Mouse (Mus musculus) urinary bladder, postnatal 25 days (tissue): ENCODE results near the gene Scamp4.

Experiments
- DNase-seq: peaks from one replicate; pipeline ENCODE4 v3.0.0; 2022; ENCODE audit warnings: low spot score

The Scamp4 gene

DNA sequence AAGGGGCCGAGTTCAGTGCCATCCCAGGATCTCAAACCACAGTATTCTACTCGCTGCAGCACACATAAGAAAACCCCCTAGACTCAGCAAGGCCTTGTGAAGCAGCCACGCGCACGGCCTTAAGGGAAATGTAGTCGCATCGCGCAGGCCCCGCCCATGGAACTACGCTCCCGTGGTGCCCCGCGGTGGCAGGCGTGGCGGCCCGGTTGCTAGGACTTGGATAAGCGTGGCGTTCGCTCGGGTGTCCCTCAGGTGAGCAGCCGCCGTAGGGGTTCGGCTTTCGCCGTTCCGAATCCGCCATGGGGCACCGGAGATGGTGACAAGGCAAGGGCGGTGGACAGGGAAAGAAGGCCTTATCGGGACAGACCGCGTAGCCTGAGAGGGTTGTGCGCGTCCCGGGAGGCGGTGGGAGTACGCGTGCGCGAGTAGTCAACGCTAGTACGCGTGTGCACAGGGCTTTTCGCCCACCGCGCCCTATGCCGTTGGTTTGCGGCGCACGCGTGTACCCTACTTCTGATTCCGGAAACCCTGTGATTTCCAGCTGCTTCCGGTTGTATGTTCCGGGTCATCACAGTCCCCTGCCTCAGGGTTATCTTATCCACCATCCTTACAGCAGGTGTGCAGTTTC lies at the start of gene Scamp4, which contains the start of gene Adat3:
Gene Scamp4, plus strand, starts transcription at position 175 of the 628 bp plus-strand sequence.
Gene Adat3, plus strand, starts transcription at position 183 of the 628 bp plus-strand sequence.
- peak; percentile 91 for DNase-seq

DNA sequence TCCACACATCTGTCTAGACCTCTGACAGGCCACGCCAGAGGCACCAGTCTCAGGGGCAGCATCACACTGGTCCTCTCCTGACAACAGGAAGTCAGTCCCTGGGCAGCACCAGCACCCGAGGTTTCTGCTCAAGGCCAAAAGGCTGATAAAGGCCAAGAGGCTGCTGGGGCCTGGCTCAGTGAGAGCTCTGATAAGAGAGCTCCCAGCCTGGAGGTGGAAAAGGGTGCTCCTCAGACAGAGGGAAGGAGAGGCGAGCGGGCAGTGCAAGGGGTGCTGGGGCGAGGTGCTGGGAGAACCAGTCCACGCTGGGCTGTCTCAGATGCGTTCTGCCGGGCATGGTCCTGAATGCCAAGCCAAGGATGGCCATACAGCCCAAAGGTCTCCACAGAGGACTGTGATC lies 49.1 kb upstream of the Scamp4 start:
- DNase-seq = no peak

GRCm38 (mm10) chr10:80553997-80554396 lies 48.7 kb upstream of the Scamp4 start:
- no peak for DNase-seq

DNA sequence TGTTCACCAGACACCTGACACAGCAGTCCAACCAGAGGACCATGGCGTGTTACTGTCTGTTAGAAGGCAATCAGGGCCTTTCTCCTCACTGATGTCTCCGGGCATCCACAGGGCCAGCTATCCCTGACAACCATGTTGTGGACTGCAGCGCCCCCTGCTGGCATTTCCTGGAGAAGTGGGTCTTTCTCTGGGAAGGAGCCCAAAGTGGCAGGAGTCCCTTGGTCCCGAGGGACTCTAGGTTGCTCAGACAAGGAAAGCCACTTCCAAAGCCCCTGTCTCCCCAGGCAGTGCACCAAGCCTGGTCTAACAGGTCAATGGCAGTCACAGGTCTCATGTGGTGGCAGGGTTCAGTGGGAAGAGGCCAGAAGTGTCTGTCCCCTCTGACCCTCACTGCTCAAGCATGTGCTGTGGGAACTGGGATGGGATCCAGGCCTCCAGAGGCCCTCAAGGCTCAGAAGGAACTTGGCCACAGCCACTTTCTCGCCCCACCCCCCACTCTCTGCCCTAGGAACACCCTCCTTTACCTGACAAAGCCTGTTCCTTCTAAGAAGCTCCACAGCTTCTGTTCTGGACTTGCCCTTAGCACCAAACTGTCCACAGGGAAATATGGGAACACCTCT lies 45.2 kb upstream of the Scamp4 start:
- DNase-seq = peak; percentile 69

GRCm38 (mm10) chr10:80559431-80559830 lies 43.2 kb upstream of the Scamp4 start:
- DNase-seq = no peak

DNA sequence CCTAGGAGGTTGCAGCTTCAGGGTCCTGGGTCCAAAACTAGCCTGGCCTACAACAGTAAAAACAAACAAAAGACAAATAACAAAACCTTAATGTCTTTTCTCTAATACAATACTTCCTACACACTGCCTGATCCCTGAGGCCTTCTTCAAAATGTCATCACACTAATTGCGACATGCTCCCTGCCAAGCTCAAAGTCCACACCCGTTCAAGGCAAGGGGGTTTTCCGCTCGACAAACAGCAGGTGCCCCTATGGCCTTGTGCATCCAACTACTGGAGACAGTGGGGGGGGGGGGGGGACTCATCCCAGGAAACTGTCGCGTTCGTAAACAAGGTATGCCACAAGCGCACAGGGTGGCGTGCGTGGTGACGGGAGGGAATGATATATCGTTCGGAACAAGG lies 42.1 kb upstream of the Scamp4 start:
- no peak for DNase-seq

GRCm38 (mm10) chr10:80561116-80561944 lies 41.3 kb upstream of the Scamp4 start, which contains the start of gene Rexo1:
Gene Rexo1 (minus strand): TSS chr10:80561560.
- DNase-seq = peak; percentile 91

GRCm38 (mm10) chr10:80566375-80567092 lies 36.1 kb upstream of the Scamp4 start:
- peak; percentile 85 for DNase-seq

DNA sequence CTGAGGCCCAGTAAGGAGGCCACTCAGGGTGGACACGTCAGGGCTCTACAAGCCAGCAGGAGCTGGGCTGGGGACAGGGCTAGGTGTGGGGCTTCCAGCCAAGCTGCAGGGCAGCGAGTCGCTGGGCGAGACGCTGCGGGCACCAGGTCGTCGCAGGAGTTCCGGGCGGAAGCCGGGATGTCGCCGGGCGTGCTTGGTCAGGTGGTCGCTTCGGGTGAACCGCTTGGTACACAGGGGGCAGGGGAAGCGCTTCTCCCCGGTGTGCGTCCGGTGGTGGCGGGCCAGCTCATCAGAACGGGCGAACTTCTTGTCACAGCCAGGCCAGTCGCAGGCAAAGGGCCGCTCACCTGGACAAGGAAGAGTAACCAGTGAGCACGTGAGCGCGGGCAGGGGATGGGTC lies 33.8 kb upstream of the Scamp4 start:
- no peak for DNase-seq

DNA sequence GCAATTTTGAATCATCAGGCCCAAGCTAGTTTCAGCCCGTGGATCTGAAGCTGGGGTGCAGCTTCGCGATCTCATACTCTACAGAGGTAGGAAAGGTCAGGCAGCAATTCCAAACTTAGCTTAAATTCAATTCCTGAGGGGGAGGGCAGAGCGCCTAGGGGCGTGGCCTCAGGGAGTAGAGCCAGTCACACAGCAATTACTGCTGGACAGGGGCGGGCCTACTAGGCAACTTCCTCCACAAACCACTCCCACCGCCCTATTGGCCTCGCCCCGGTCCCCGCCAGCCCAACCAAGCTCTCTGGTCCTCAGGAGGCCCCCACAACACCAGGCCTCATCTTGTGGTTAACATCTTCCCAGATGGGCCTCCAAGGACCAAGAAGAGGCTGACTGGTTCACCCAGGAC lies 33.0 kb upstream of the Scamp4 start:
- peak; percentile 51 for DNase-seq

GRCm38 (mm10) chr10:80570419-80570818 lies 32.3 kb upstream of the Scamp4 start:
- DNase-seq = no peak

GRCm38 (mm10) chr10:80570871-80571836 lies 31.5 kb upstream of the Scamp4 start:
- DNase-seq = no peak

GRCm38 (mm10) chr10:80572477-80572876 lies 30.2 kb upstream of the Scamp4 start:
- no peak for DNase-seq

DNA sequence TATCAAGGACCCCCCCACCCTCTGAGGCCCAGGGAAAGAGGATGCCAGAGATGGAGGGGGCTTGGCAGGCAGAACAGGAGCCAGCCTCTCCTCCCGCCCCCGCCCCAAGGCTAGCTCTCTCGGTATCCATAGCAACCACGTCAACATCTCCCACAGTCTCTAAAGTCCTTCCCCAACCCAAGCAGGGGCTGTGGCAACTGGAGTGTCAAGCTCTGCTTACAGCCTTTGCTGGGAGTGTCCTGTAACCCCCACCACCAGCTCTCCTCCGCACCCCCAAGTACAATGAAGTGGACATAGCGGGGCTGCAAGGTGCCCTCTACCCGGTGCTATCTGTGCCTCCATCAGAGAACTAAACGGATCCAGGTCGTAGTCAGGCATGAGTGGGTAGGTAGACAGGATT lies 28.7 kb upstream of the Scamp4 start:
- no peak for DNase-seq

DNA sequence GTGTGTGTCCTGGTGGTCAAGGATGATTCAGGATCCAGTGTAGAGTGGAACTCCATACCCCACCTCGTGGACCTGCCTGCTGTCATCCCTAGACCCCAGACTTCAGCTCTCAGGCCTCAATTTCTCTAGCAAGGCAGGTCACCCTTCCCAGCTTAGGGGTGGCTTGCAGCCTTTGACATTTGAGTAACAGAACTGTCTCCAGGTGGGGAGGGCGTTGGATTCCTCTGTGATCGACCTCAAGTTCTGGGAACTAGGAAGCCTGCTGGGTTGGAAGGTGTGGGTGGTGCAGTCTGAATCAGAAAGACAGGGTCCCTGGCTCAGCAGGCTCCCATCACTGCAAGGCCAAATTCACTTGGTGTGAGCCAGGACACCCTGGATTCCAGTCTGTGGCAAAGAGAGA lies 27.8 kb upstream of the Scamp4 start:
- DNase-seq = no peak

DNA sequence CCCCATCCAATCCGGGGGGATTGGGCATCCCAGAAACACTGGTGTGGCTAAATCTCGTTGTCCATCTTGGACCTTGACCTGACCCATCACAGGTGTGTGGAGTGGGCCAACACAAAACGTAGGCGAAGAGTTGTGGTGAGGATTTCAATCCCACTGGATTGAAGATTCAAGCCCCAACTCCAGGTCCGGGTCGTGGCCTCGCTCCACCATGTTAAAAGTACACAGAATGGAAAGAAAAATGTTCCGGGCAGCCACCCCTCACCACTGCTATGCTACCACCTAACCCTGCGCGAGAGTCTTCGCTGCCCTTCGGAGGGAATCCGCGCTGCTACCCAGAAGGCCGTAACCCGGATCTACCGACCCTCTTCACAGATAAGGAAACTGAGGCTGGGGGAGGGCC lies 26.7 kb upstream of the Scamp4 start:
- DNase-seq = no peak

- peak; percentile 72 for DNase-seq
These were observed 26.1 kb upstream of the Scamp4 start for GRCm38 (mm10) chr10:80576351-80577194.

DNA sequence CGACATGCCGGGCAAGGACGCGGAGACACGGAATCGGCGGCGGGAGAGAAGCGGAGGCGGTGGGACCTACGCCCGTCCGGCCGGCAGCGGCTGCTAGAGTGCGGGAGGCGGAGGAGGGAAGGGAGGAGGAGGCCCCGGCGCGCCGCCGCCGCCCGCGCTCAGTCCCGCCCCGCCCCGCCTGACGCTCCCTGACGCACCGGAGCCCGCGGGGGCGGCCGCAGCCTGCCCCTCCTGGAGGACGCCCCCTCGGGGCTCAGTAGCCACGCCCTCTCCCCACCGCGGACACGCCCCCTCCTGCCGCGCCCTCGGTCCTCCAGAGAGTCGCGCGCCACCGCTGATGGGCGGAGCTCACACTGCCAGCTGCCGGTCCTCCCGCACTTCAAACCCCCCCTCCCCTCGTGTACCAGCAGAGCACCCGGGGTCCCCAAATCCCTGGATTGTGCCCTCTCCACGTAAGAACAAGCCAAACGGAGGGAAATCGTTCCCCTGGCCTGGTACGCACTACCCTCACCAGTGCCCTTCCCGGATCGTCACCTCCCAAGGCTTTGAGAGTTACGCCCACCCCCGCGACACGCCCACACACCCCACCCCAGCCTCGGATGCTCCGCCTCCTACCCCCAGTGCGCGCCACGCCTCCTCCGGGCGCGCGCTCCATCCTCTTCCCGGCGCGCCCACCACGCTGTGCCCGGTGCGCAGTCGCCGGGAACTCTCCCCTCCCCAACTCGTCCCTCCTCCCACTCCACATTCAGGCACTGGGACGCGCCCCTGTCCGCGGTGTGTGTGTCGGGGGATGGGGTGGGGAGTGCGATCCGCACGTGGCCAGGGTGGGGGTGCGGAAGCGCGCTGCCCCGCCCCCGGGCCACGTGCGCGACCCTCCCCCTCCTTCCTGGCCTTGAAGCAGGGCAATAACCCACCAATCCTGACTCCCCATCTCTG lies 25.2 kb upstream of the Scamp4 start, which contains the start of gene Klf16:
Gene Klf16, minus strand, starts transcription at position 127 of the 936 bp plus-strand sequence.
- peak; percentile 99 for DNase-seq
